Mouse (Mus musculus) lung, embryonic 14.5 days (tissue): ENCODE measurements around the gene Lrch3. TPM values are rescaled to one million over a fixed set of nuclear protein-coding genes. Genes with fewer than 3 reads are reported as not detected.

Experiments
- ATAC-seq: fragments of 200-750 bp; cut with Nextera tagmentation; 2 replicates; pipeline ENCODE4 v1.8.0; 2017; ENCODE audit warnings: mild to moderate bottlenecking, moderate TSS enrichment, moderate library complexity; ENCODE audit not compliant: insufficient read depth
- DNase-seq: peaks from one replicate; pipeline ENCODE4 v3.0.0-alpha.2; 2015
- H3K27ac ChIP-seq: fragments of 300-500 bp; sonication (generic); 2 replicates; pipeline ENCODE4 v1.5.1; 2014; ENCODE audit warnings: low read depth, mild to moderate bottlenecking, moderate library complexity
- H3K27me3 ChIP-seq: fragments of 300-500 bp; sonication (generic); 2 replicates; pipeline ENCODE4 v1.6.1; 2014; ENCODE audit warnings: low read length, control low read depth; ENCODE audit not compliant: insufficient read depth
- H3K36me3 ChIP-seq: fragments of 300-500 bp; sonication (generic); 2 replicates; pipeline ENCODE4 v1.6.1; 2014; ENCODE audit warnings: control low read depth; ENCODE audit not compliant: insufficient read depth
- H3K4me1 ChIP-seq: fragments of 300-500 bp; sonication (generic); 2 replicates; pipeline ENCODE4 v1.6.1; 2014; ENCODE audit warnings: antibody characterized with exemption, control low read depth; ENCODE audit not compliant: insufficient read depth
- H3K4me2 ChIP-seq: fragments of 300-500 bp; sonication (generic); 2 replicates; pipeline ENCODE4 v1.6.1; 2014; ENCODE audit warnings: mild to moderate bottlenecking
- H3K4me3 ChIP-seq: fragments of 300-500 bp; sonication (generic); 2 replicates; pipeline ENCODE4 v1.5.1; 2014; ENCODE audit warnings: low read depth, low read length
- H3K9ac ChIP-seq: fragments of 300-500 bp; sonication (generic); 2 replicates; pipeline ENCODE4 v1.6.1; 2014
- H3K9me3 ChIP-seq: fragments of 300-500 bp; sonication (generic); 2 replicates; pipeline ENCODE4 v1.6.1; 2016; ENCODE audit warnings: low read depth, low read length, control low read depth
- CTCF ChIP-seq: IDR thresholded peaks from 2 replicates; pipeline ENCODE4 v1.5.1; 2016; ENCODE audit warnings: antibody characterized with exemption, low read depth
- WGBS: fragments of 180-500 bp; shearing (Covaris S2); extraction: QIAGEN DNeasy Blood & Tissue Kit; methylation state at CpG from one replicate; pipeline ENCODE4 v1.1.7; 2014; 5-methylcytosine and 5-hydroxymethylcytosine counted together
- polyA plus RNA-seq: library from polyadenylated mRNA; unstranded; fragments of >200 nt; fragmentation: Nextera tagmentation; extraction: Ambion mirVana; gene quantifications from 2 replicates; pipeline ENCODE4 v1.2.1, GENCODE M21; 2014

Gene Lrch3
- polyA plus RNA-seq, 1 experiment from 2014 or later = 26.9 TPM

DNA sequence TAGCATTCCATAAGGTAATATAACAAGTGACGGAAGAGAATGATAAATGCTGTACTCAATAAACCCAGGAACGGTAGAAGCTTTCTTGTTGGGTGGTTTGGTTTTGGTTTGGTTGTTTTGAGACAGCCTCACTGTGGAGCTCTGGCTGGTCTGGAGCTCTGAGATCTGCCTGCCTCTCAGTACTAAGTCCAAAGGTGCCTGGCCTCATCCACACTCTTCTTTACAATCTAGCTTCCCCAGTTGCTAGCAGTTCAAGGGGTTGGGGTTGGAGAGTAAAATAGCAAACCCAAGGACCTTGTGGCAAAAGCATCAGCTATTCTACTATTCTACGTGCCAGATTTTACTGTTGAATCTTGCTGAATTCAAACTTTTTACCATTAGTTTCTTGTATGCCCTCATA, 38.1 kb upstream of the Lrch3 start:
- Histone ChIP-seq H3K27me3 (no peaks in the 10 kb centered on the region), H3K36me3 (no peaks in the 10 kb centered on the region), H3K4me3 (no peak overlapping the region), H3K4me1 (peaks cover 4% of the 10 kb centered on the region), H3K9ac (no peak overlapping the region), H3K4me2 (no peak overlapping the region; the same call in 1 of the 2 replicates), H3K9me3 (no peaks in the 10 kb centered on the region), H3K27ac (no peak overlapping the region)
- ATAC-seq (no peak), DNase-seq (no peak)
- no peak for TF ChIP-seq CTCF
- 87% methylated on average over 3 of the region's 3 CpGs for WGBS

DNA sequence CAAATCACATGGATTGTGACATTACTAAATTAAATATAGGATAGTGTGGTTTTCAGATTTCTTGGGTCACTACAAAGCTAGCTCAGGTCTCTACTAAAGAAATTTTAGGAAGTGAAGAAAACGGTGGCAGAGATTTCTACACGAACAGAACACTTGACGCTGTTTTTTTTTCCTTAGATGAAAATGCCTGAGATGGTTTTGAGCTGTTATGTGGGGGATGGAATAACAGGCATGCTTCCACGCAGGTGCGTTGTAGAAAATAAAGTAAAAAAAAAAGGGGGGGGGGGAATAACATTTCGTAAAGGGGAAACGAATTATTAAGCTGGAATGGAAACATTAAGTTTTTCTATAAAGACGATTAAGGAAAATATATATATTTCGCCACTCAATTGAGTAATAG, 37.1 kb upstream of the Lrch3 start:
- DNase-seq = peak; percentile 13
- H3K4me2 ChIP-seq = peak overlapping the region; percentile 82
- no peaks in the 10 kb centered on the region for H3K36me3 ChIP-seq
- peak overlapping the region; percentile 91 for H3K4me3 ChIP-seq
- no peak for ATAC-seq
- 0 out of 2 replicates have a peak overlapping the region, but pooled peaks have one; percentile 78 for H3K27ac ChIP-seq
- no peaks in the 10 kb centered on the region for H3K27me3 ChIP-seq
- TF ChIP-seq CTCF = no peak
- WGBS = 19% methylated on average over 9 of the region's 9 CpGs
- H3K9ac ChIP-seq = peak overlapping the region; percentile 92
- H3K4me1 ChIP-seq = peaks cover 4% of the 10 kb centered on the region
- no peaks in the 10 kb centered on the region for H3K9me3 ChIP-seq

DNA sequence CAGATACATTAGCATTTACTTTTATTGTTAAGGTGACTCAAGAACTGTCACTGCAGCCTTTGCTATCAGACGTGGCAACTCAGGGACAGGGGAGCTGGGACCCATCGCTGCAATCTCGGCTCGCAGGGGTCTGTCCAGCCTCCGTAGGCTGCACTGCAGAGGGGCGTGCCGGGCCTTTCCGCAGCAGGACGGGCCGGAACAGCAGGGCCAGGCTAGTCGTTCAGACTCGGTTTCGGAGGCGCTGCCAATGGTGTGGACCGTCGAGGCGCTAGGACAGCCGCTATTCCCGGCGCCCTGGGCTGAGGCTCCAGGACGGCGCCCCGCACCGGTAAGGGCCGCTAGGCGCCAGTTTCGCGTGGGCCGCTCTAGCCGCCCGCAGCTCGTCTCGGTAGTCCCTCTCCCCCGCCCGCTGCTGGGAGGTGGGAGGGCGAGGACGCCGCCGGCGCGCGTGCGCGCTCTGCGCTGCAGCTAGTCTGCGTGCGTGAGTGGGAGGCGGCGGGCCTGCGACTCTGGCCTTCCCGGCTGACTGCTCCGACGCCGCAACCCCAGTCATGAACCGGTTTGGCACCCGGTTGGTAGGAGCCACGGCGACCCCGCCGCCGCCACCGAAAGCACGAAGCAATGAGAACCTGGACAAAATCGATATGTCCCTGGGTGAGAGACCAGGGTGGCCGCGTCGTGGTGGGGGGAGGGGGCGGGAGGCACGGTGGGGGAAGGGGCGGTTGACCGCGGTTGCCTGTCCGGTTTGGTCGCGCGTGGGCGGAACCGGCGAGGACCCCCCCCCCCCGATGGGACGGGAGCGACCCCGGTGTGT, 36.4 kb upstream of the Lrch3 start, which contains the start of the genes Fyttd1 and Rubcn:
Gene Fyttd1, plus strand, starts transcription at position 158 of the 814 bp plus-strand sequence.
Gene Rubcn, minus strand, starts transcription at position 424 of the 814 bp plus-strand sequence.
- Histone ChIP-seq H3K9ac (peak within 1 kb of the TSS; percentile 92), H3K27me3 (no peaks in the 10 kb centered on the region), H3K36me3 (no peaks in the 10 kb centered on the region), H3K9me3 (no peaks in the 10 kb centered on the region), H3K4me3 (peak within 1 kb of the TSS; percentile 91), H3K4me2 (peak within 1 kb of the TSS; percentile 82), H3K27ac (peak within 1 kb of the TSS; percentile 78), H3K4me1 (peaks cover 4% of the 10 kb centered on the region)
- DNase-seq (peak; percentile 98), ATAC-seq (peak; percentile 97)
- peak; percentile 40 for TF ChIP-seq CTCF
- WGBS = 0% methylated on average over 72 of the region's 83 CpGs

DNA sequence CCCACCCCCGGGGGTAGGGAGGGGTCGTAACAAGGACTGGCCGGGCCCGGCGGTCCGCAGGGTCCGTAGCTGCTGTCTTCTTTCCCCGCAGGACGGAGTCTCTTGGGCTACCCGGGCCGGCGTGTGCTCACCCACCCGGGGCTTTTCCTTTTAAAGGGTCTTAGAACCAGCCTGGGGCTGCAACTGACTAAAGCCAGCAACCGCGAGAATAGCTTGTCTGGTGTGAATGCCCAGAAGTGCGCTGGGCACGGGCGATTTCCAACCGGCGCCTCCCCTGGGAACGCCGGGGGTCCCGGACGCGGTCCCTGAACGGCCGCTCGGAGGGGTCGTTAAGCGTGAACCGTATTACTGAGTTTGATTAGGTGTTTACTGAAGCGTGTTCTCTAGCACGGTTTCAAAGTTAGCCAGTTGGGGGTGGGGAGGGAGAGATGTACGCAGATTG, 35.7 kb upstream of the Lrch3 start:
- Histone ChIP-seq H3K4me2 (peak overlapping the region; percentile 82), H3K27ac (peak overlapping the region; percentile 78; the same call in 1 of the 2 replicates), H3K4me3 (peak overlapping the region; percentile 91), H3K27me3 (no peaks in the 10 kb centered on the region), H3K9ac (peak overlapping the region; percentile 92), H3K9me3 (no peaks in the 10 kb centered on the region), H3K36me3 (no peaks in the 10 kb centered on the region), H3K4me1 (peaks cover 4% of the 10 kb centered on the region)
- peak; percentile 54 for DNase-seq
- WGBS = under 1% methylated on average over 32 of the region's 34 CpGs
- TF ChIP-seq CTCF = no peak
- peak; percentile 64; the same call in 1 of the 2 replicates for ATAC-seq

DNA sequence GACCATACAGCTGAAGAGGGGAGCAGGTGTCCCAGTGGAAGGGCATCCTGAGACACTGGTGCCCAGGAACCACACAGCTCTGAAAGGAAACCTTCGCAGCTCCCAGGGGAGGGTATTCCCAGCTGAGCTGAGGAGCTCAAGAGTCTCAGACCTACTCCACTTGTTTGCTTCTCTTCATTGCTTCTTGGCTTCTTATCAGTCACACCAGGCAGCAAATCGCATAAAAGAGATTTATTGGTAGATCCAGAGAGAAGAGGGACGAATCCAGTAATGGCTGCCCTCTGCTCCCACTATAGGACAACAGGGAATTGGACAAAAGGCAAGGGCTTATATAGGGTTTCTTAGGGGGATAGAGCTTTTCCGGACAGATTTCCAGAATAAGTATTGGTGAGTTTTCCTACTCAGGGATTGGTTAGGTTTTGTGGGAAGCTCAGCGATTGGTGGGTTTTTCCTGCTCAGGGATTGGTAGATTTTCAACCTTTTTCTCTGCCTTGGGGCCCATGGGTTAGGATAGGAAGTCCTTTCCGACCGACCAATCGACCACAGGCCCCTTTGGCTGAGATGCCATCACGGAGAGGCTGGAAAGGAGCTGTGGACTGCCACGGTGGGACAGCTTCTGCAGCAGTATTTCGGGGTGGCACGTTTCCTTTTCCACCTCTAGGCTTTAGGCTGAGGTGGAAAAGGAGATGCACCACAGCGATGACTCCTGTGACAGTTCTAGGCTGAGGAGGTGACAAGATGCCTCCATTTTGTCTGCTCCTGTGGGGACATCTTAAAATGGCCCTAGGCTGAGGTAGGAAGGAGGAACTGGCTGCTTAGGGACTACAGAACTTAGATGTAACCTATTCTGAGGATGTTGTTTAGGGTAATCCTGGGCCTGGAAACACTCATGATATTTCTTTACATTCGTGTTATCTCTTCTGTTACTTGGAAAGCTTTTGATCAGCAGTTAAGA, 34.7 kb upstream of the Lrch3 start:
- Histone ChIP-seq H3K4me2 (peak overlapping the region; percentile 82), H3K4me3 (peak overlapping the region; percentile 91), H3K27me3 (no peaks in the 10 kb centered on the region), H3K4me1 (peaks cover 4% of the 10 kb centered on the region), H3K9ac (peak overlapping the region; percentile 92), H3K9me3 (no peaks in the 10 kb centered on the region), H3K36me3 (peaks cover under 1% of the 10 kb centered on the region), H3K27ac (no peak overlapping the region)
- peak; percentile 7 for DNase-seq
- no peak for ATAC-seq
- 73% methylated on average over 14 of the region's 14 CpGs for WGBS
- TF ChIP-seq CTCF = no peak

DNA sequence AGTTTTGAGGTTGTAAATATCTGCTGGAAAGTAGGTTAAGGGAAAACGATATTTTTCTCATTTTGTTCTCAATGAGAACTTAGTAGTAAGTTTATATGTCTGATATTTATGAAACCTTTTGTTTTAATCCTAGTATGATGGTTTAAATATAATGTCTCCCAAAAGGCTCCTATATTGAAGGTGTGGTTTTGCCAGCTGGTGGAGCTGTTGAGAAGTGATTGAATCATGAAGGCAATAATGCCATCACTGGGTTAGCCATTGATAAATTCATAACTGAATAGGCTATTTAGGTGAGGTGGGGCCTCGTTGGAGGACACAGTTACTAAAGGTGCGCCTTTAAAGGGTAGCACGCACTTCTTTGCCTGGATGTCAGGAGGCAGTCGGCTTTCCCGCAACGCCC, 32.4 kb upstream of the Lrch3 start:
- Histone ChIP-seq H3K27me3 (no peaks in the 10 kb centered on the region), H3K36me3 (peaks cover 16% of the 10 kb centered on the region), H3K4me2 (no peak overlapping the region), H3K9ac (no peak overlapping the region), H3K9me3 (no peaks in the 10 kb centered on the region), H3K27ac (no peak overlapping the region), H3K4me1 (peaks cover 4% of the 10 kb centered on the region), H3K4me3 (no peak overlapping the region)
- no peak for TF ChIP-seq CTCF
- WGBS = 77% methylated on average over 7 of the region's 7 CpGs
- ATAC-seq = no peak
- no peak for DNase-seq
